9 mouse cellular contexts compared by ENCODE assay signal in genomic region chr4:127970018-127970421, GRCm38 (mm10). TPM values are rescaled to one million over a fixed set of nuclear protein-coding genes. Genes with fewer than 3 reads are reported as not detected.
DNase-seq lines count a peak whose midpoint lies in the region; ATAC-seq and TF ChIP-seq lines count a peak whose summit lies in the region.
"Had no signal": no experiment of that assay in that cellular context is flagged by ENCODE, and none has a peak within 500 bp of the region (broad histone marks: within the 10 kb centered on the region; RNA-seq: fewer than 3 reads in every experiment).

No protein-coding gene starts in this region.

- peaks cover 13% of the 10 kb centered on the region for H3K27me3 ChIP-seq in kidney, postnatal 0 days (ENCODE audit: insufficient read depth, low read length)
- H3K27me3 ChIP-seq in kidney, embryonic 14.5 days (ENCODE audit: control insufficient read depth, insufficient read depth, low read length) = peaks cover 27% of the 10 kb centered on the region

- no peak overlapping the region for H3K9ac ChIP-seq in kidney, postnatal 0 days (ENCODE audit: low read depth, low read length)
- no peak overlapping the region for H3K9ac ChIP-seq in kidney, embryonic 14.5 days (ENCODE audit: low read depth, low read length)

- H3K4me2 ChIP-seq in kidney, postnatal 0 days (ENCODE audit: low read length) = no peak overlapping the region
- H3K4me2 ChIP-seq in kidney, embryonic 14.5 days (replicated peaks; ENCODE audit: low read depth, low read length) = no peak overlapping the region

- H3K9me3 ChIP-seq in kidney, postnatal 0 days (replicated peaks; ENCODE audit: low read length) = no peaks in the 10 kb centered on the region
- H3K9me3 ChIP-seq in kidney, embryonic 14.5 days (ENCODE audit: control insufficient read depth, low read length) = no peaks in the 10 kb centered on the region

- no peak for ATAC-seq in kidney, postnatal 0 days (replicated peaks; ENCODE audit: low FRiP score, low read depth)
- ATAC-seq in kidney, embryonic 14.5 days (ENCODE audit: low FRiP score, low TSS enrichment) = no peak

- H3K4me1 ChIP-seq in kidney, postnatal 0 days (replicated peaks; ENCODE audit: insufficient read depth, low read length) = no peaks in the 10 kb centered on the region
- no peaks in the 10 kb centered on the region for H3K4me1 ChIP-seq in kidney, embryonic 14.5 days (ENCODE audit: control insufficient read depth, insufficient read depth, low read length)

- no peaks in the 10 kb centered on the region for H3K36me3 ChIP-seq in kidney, postnatal 0 days (ENCODE audit: insufficient read depth, low read length)
- H3K36me3 ChIP-seq in kidney, embryonic 14.5 days (ENCODE audit: control insufficient read depth, insufficient read depth, low read length) = no peaks in the 10 kb centered on the region

- TF ChIP-seq CTCF in kidney, postnatal 0 days (IDR thresholded peaks at IDR 0.05; ENCODE audit: low read depth) = peak; percentile 17; the same call in 1 of the 2 replicates

- DNase-seq in adrenal gland, adult 2 months = peak; percentile 11
- DNase-seq in adrenal gland, postnatal 4 days (ENCODE audit: low spot score in 2 of 2) = no peak
- peak; percentile 70 for DNase-seq in kidney, postnatal 0 days (ENCODE audit: low spot score)
- peak; percentile 54 for DNase-seq in ZHBTc4 (ENCODE audit: low read depth, low spot score)
- DNase-seq in forelimb bud, embryonic 11.5 days (ENCODE audit: low read depth, low spot score) = peak; percentile 68
- DNase-seq in right cerebral cortex, postnatal 14 days = no peak
- DNase-seq in left cerebral cortex, adult 8-10 months (ENCODE audit: low spot score in 2 of 2) = no peak

- H3K4me3 ChIP-seq in kidney, postnatal 0 days (replicated peaks; ENCODE audit: low read depth, low read length) = no peak overlapping the region
- H3K4me3 ChIP-seq in kidney, embryonic 14.5 days (ENCODE audit: low read length) = no peak overlapping the region

- no peak overlapping the region for H3K27ac ChIP-seq in kidney, postnatal 0 days
- no peak overlapping the region for H3K27ac ChIP-seq in kidney, embryonic 14.5 days (ENCODE audit: low read depth, low read length)

- WGBS in kidney, postnatal 0 days = 5% methylated on average over 7 of the region's 7 CpGs
- 4% methylated on average over 7 of the region's 7 CpGs for WGBS in kidney, embryonic 14.5 days

RNA-seq across cellular contexts. Expression of gene CK137956, which starts 0.7 kb away (rescaled TPM):
- not detected for total RNA-seq in adrenal gland, adult 2 months (2021)
- polyA plus RNA-seq in adrenal gland, adult 2 months (2012; rRNA removed) = not detected in 2 replicates
- not detected for total RNA-seq in adrenal gland, postnatal 4 days (2021)
- polyA plus RNA-seq in kidney, postnatal 0 days (2015; fragmentation: Nextera tagmentation; extraction: Ambion mirVana) = not detected in 2 replicates
- not detected in 2 replicates for polyA plus RNA-seq in kidney, embryonic 14.5 days (2014; fragmentation: Nextera tagmentation; extraction: Ambion mirVana)
- total RNA-seq in left cerebral cortex, adult 8-10 months (2022) = 1 to 10 TPM in 2 of 4 experiments, under 1 TPM in 2; 0.95 to 1.2 (median 0.99) TPM
- polyA plus RNA-seq: heart, embryonic 16.5 days had no signal

RNA-seq across cellular contexts. Expression of gene Csmd2, which starts 17.6 kb away (rescaled TPM):
- total RNA-seq in adrenal gland, adult 2 months (2021) = under 1 TPM; 0.21 to 0.49 TPM
- 1.1 and 1.9 TPM in 2 replicates for polyA plus RNA-seq in adrenal gland, adult 2 months (2012; rRNA removed)
- total RNA-seq in adrenal gland, postnatal 4 days (2021) = 1 to 10 TPM; 1.9 to 2.3 TPM
- polyA plus RNA-seq in kidney, postnatal 0 days (2015; fragmentation: Nextera tagmentation; extraction: Ambion mirVana) = 0.04 and 0.05 TPM in 2 replicates
- polyA plus RNA-seq in kidney, embryonic 14.5 days (2014; fragmentation: Nextera tagmentation; extraction: Ambion mirVana) = 0.01 and 0.14 TPM in 2 replicates
- total RNA-seq in left cerebral cortex, adult 8-10 months (2022) = 10 to 100 TPM; 42.5 to 52.4 (median 47.7) TPM

Comparison
In these comparisons a context has a peak if more than half of its experiments do, and no peak if none do; other contexts are left out.
1. DNase-seq: peak in adrenal gland, adult 2 months (single experiment), kidney, postnatal 0 days (single experiment), ZHBTc4 (single experiment) and forelimb bud, embryonic 11.5 days (single experiment); none in adrenal gland, postnatal 4 days (0 of 2), right cerebral cortex, postnatal 14 days (single experiment) and left cerebral cortex, adult 8-10 months (0 of 2).
2. RNA of gene Csmd2, which starts 17.6 kb away (total RNA-seq): 42.5 to 52.4 TPM in left cerebral cortex, adult 8-10 months; 1.9 to 2.3 TPM in adrenal gland, postnatal 4 days and 0.21 to 0.49 TPM in adrenal gland, adult 2 months; every median in the first group is over 10 times any median in the second.